Mouse (Mus musculus): ENCODE measurements around the gene Ccz1.

Gene Ccz1

GRCm38 (mm10) chr5:143993260-143993659 is 21.4 kb downstream of the Ccz1 start:
- DNase-seq, result no peak

- no peak for DNase-seq
Measured at GRCm38 (mm10) chr5:143992661-143993060, 22.0 kb downstream of the Ccz1 start.

- DNase-seq, result no peak
Measured at GRCm38 (mm10) chr5:143990086-143990485, 24.6 kb downstream of the Ccz1 start.

- DNase-seq, result no peak
Measured at GRCm38 (mm10) chr5:143989046-143989445, 25.6 kb downstream of the Ccz1 start.

- no peak for DNase-seq
Measured at GRCm38 (mm10) chr5:143987596-143987995, 27.1 kb downstream of the Ccz1 start.

GRCm38 (mm10) chr5:143985381-143985780 is 29.3 kb downstream of the Ccz1 start:
- DNase-seq, result no peak

- no peak for DNase-seq
Measured at GRCm38 (mm10) chr5:143982361-143982760, 32.3 kb downstream of the Ccz1 start.

- DNase-seq, result no peak
Measured at GRCm38 (mm10) chr5:143980858-143981257, 33.8 kb downstream of the Ccz1 start.

GRCm38 (mm10) chr5:143976726-143977431 is 37.8 kb downstream of the Ccz1 start:
- no peak for DNase-seq

- no peak for DNase-seq
Measured at GRCm38 (mm10) chr5:143976232-143976631, 38.4 kb downstream of the Ccz1 start.

- DNase-seq, result no peak
Measured at GRCm38 (mm10) chr5:143975631-143975933, 39.1 kb downstream of the Ccz1 start.

- peak; percentile 54 for DNase-seq
Measured at GRCm38 (mm10) chr5:143974931-143975630, 39.6 kb downstream of the Ccz1 start.

GRCm38 (mm10) chr5:143972628-143973027 is 42.0 kb downstream of the Ccz1 start:
- no peak for DNase-seq

- no peak for DNase-seq
Measured at GRCm38 (mm10) chr5:143966671-143967070, 48.0 kb downstream of the Ccz1 start.

GRCm38 (mm10) chr5:143965586-143966345 is 48.9 kb downstream of the Ccz1 start:
- DNase-seq, result no peak

GRCm38 (mm10) chr5:143961176-143961575 is 53.5 kb downstream of the Ccz1 start:
- no peak for DNase-seq

- DNase-seq, result no peak
Measured at GRCm38 (mm10) chr5:143959551-143959950, 55.1 kb downstream of the Ccz1 start.

GRCm38 (mm10) chr5:143957101-143957500 is 57.6 kb downstream of the Ccz1 start:
- no peak for DNase-seq

- no peak for DNase-seq
Measured at GRCm38 (mm10) chr5:143950016-143950415, 64.7 kb downstream of the Ccz1 start.

- DNase-seq, result no peak
Measured at GRCm38 (mm10) chr5:143948361-143948760, 66.3 kb downstream of the Ccz1 start.

- no peak for DNase-seq
Measured at GRCm38 (mm10) chr5:143943231-143944125, 71.2 kb downstream of the Ccz1 start.

GRCm38 (mm10) chr5:143941588-143941987 is 73.1 kb downstream of the Ccz1 start:
- DNase-seq, result no peak
